Mouse (Mus musculus) liver, postnatal 0 days (tissue): Measurements from ENCODE around the gene Bcdin3d. TPM values are rescaled to one million over a fixed set of nuclear protein-coding genes. Genes with fewer than 3 reads are reported as not detected.

Experiments
- ATAC-seq: fragments of 200-750 bp; cut with Nextera tagmentation; 2 replicates; pipeline ENCODE4 v1.8.0; 2017; ENCODE audit warnings: mild to moderate bottlenecking, moderate library complexity
- DNase-seq: peaks from one replicate; pipeline ENCODE4 v3.0.0-alpha.2; 2016
- H3K27ac ChIP-seq: fragments of 300-500 bp; sonication (generic); 2 replicates; pipeline ENCODE4 v1.5.1; 2014; ENCODE audit warnings: antibody characterized with exemption, moderate library complexity, mild to moderate bottlenecking, low read depth
- H3K27me3 ChIP-seq: fragments of 300-500 bp; sonication (generic); 2 replicates; pipeline ENCODE4 v1.6.1; 2014; ENCODE audit warnings: low read length, control low read depth, mixed read lengths; ENCODE audit not compliant: insufficient read depth
- H3K36me3 ChIP-seq: fragments of 300-500 bp; sonication (generic); replicated peaks from 2 replicates; pipeline ENCODE4 v1.6.1; 2014; ENCODE audit warnings: mild to moderate bottlenecking, control low read depth, low read length, moderate library complexity, mixed read lengths; ENCODE audit not compliant: insufficient read depth
- H3K4me1 ChIP-seq: fragments of 300-500 bp; sonication (generic); 2 replicates; pipeline ENCODE4 v1.6.1; 2014; ENCODE audit warnings: antibody characterized with exemption, mild to moderate bottlenecking, control low read depth; ENCODE audit not compliant: insufficient read depth
- H3K4me2 ChIP-seq: fragments of 300-500 bp; sonication (generic); 2 replicates; pipeline ENCODE4 v1.6.1; 2014; ENCODE audit warnings: low read depth, mild to moderate bottlenecking, low read length, moderate library complexity, mixed read lengths
- H3K4me3 ChIP-seq: fragments of 300-500 bp; sonication (generic); 2 replicates; pipeline ENCODE4 v1.5.1; 2014; ENCODE audit warnings: low read depth, low read length
- H3K9ac ChIP-seq: fragments of 300-500 bp; sonication (generic); replicated peaks from 2 replicates; pipeline ENCODE4 v1.6.1; 2014; ENCODE audit warnings: mild to moderate bottlenecking, moderate library complexity
- H3K9me3 ChIP-seq: fragments of 300-500 bp; sonication (generic); 2 replicates; pipeline ENCODE4 v1.6.1; 2016; ENCODE audit warnings: mild to moderate bottlenecking, control low read depth, low read length, mixed read lengths
- CTCF ChIP-seq: sonication (generic); IDR thresholded peaks from 2 replicates; pipeline ENCODE4 v1.5.1; 2016; ENCODE audit warnings: antibody characterized with exemption, low read depth
- EP300 ChIP-seq: IDR thresholded peaks from 2 replicates; pipeline ENCODE4 v1.6.1; 2016; ENCODE audit warnings: antibody characterized with exemption, low read depth, mild to moderate bottlenecking
- WGBS: fragments of 180-500 bp; shearing (Covaris S2); extraction: QIAGEN DNeasy Blood & Tissue Kit; methylation state at CpG from one replicate; pipeline ENCODE4 v1.1.7; 2014; ENCODE audit not compliant: insufficient replicate concordance; 5-methylcytosine and 5-hydroxymethylcytosine counted together
- polyA plus RNA-seq: library from polyadenylated mRNA; unstranded; fragments of >200 nt; fragmentation: Nextera tagmentation; extraction: Ambion mirVana; gene quantifications from 2 replicates; pipeline ENCODE4 v1.2.1, GENCODE M21; 2015

The Bcdin3d gene
- polyA plus RNA-seq, 1 experiment from 2014 or later = 4.9 TPM

GRCm38 (mm10) chr15:99430394-99430793, 44.1 kb downstream of the Bcdin3d start:
- Histone ChIP-seq H3K27me3 (no peaks in the 10 kb centered on the region), H3K9me3 (no peaks in the 10 kb centered on the region), H3K36me3 (no peaks in the 10 kb centered on the region; the same call in 1 of the 2 replicates), H3K27ac (no peak overlapping the region), H3K4me2 (no peak overlapping the region), H3K9ac (no peak overlapping the region), H3K4me1 (no peaks in the 10 kb centered on the region), H3K4me3 (no peak overlapping the region)
- ATAC-seq (no peak), DNase-seq (no peak)
- TF ChIP-seq EP300 = no peak
- peak; percentile 11; the same call in 1 of the 2 replicates for TF ChIP-seq CTCF
- WGBS = 63% methylated on average over 8 of the region's 8 CpGs

GRCm38 (mm10) chr15:99423884-99424283, 50.6 kb downstream of the Bcdin3d start:
- H3K4me3 ChIP-seq = no peak overlapping the region
- 85% methylated on average over 9 of the region's 9 CpGs for WGBS

DNA sequence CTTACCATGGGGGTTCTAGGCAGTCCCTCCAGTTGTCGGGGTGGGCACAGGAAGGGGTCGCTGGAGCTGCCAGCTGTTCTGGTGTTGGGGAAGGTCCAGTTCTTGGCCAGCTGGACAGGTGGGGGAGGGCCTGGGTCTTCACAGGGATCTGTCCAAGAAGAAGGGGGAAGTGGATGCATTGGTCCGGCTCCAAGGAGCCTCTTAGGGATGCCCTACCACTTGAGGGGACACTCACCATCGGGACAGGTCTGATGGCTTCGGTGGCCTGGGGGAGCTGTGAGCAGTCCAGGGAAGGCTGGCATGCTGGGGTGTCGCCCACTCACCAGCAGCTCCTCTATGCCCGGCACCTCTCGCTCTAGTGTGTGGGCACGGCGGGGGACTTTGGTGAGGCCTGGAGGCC, 51.4 kb downstream of the Bcdin3d start:
- TF ChIP-seq CTCF = no peak
- TF ChIP-seq EP300 = no peak
- WGBS = 92% methylated on average over 8 of the region's 10 CpGs
- ATAC-seq = no peak
- no peaks in the 10 kb centered on the region for H3K9me3 ChIP-seq
- H3K36me3 ChIP-seq = no peaks in the 10 kb centered on the region
- H3K4me2 ChIP-seq = no peak overlapping the region
- DNase-seq = no peak
- peaks cover 15% of the 10 kb centered on the region for H3K4me1 ChIP-seq
- no peak overlapping the region for H3K27ac ChIP-seq
- H3K4me3 ChIP-seq = no peak overlapping the region
- H3K27me3 ChIP-seq = no peaks in the 10 kb centered on the region
- H3K9ac ChIP-seq = no peak overlapping the region

More at GRCm38 (mm10) chr15:99423884-99424283, 50.6 kb downstream of the Bcdin3d start:
- ATAC-seq (no peak), DNase-seq (no peak)
- H3K9ac ChIP-seq = no peak overlapping the region
- no peaks in the 10 kb centered on the region for H3K27me3 ChIP-seq
- no peaks in the 10 kb centered on the region; the same call in 1 of the 2 replicates for H3K36me3 ChIP-seq
- H3K27ac ChIP-seq = no peak overlapping the region
- H3K4me1 ChIP-seq = peaks cover 15% of the 10 kb centered on the region
- no peak overlapping the region for H3K4me2 ChIP-seq
- TF ChIP-seq CTCF = no peak
- TF ChIP-seq EP300 = no peak
- H3K9me3 ChIP-seq = no peaks in the 10 kb centered on the region

- 91% methylated on average over 23 of the region's 23 CpGs for WGBS
Measured at GRCm38 (mm10) chr15:99422551-99422950, 52.0 kb downstream of the Bcdin3d start.

DNA sequence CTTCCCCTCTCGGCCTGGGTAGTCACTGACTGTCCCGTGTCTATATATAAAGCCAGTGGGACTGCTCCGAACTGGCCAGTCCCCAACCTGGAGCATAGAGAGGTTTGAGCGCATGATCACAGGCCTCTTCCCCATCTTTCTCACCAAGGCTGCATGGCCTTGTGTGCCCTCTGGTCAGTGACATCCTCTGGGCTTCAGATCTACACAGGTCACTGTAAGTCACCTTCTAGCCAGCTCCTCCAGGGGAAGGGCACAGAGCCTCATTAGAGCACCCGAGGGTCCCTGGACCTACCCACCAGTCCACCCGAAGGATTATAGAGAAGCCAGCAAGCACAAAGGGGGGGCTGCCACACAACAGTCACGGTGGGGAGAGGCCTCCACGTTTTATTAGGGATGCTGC, 52.9 kb downstream of the Bcdin3d start:
- WGBS = 73% methylated on average over 8 of the region's 8 CpGs
- TF ChIP-seq EP300 (no peak), CTCF (no peak)
- Histone ChIP-seq H3K9me3 (no peaks in the 10 kb centered on the region), H3K9ac (no peak overlapping the region), H3K4me1 (peaks cover 18% of the 10 kb centered on the region), H3K4me3 (no peak overlapping the region), H3K27ac (0 out of 2 replicates have a peak overlapping the region, but pooled peaks have one; percentile 57), H3K4me2 (no peak overlapping the region), H3K27me3 (no peaks in the 10 kb centered on the region), H3K36me3 (no peaks in the 10 kb centered on the region)
- no peak for DNase-seq
- ATAC-seq = no peak

More at GRCm38 (mm10) chr15:99422551-99422950, 52.0 kb downstream of the Bcdin3d start:
- ATAC-seq (no peak), DNase-seq (no peak)
- Histone ChIP-seq H3K36me3 (no peaks in the 10 kb centered on the region), H3K27ac (no peak overlapping the region), H3K27me3 (no peaks in the 10 kb centered on the region), H3K4me3 (no peak overlapping the region), H3K4me1 (peaks cover 15% of the 10 kb centered on the region), H3K9me3 (no peaks in the 10 kb centered on the region), H3K9ac (no peak overlapping the region), H3K4me2 (no peak overlapping the region)
- TF ChIP-seq CTCF (no peak), EP300 (no peak)

DNA sequence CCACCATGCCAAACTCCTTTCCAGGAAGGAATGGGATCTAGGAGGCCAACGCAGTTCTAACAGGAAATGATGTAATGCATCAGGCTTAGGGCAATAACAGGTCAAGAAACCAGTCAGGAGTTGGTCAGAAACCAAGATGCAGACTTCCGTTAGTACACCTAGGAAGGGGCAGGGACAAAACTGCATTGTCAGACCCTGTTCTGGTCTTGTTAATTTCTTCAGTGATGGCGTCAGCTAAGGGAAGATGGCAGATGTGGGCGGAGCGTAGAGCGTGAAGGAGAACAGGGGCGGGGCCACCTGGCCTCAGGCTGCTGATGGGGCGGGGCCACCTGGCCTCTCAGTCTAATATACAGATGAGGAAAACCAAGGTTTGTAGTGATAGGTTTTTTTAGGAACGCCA, 53.4 kb downstream of the Bcdin3d start:
- Histone ChIP-seq H3K4me1 (peaks cover 19% of the 10 kb centered on the region), H3K9ac (no peak overlapping the region), H3K4me3 (no peak overlapping the region), H3K9me3 (no peaks in the 10 kb centered on the region), H3K27me3 (no peaks in the 10 kb centered on the region), H3K4me2 (peak overlapping the region; percentile 58), H3K36me3 (no peaks in the 10 kb centered on the region), H3K27ac (peak overlapping the region; percentile 57)
- peak; percentile 64 for DNase-seq
- WGBS = 59% methylated on average over 9 of the region's 9 CpGs
- peak; percentile 44 for ATAC-seq
- TF ChIP-seq CTCF = no peak
- no peak for TF ChIP-seq EP300

DNA sequence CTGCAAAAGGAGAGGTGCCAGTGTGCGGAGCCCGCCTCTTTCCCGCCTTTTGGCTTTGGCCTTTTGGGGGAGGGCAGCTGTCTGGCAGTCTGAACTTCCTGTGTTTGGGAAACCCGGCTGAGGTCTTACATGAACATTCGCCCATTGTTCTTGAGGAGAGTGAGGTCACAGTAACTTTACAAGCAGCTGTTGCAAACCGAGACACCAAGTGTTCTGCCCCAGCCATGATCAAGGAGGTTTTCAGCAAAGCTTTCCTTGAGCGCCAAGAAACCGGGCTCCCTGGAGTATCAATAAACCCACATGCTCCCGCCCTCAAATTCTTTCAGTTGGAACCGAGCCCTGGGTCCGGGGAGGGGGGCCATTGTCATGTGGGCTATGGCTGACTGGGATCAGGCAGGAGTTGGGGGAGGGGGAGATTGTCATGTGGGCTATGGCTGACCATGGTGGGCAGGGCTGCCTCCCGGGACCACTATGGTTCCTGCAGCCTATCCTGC, 54.0 kb downstream of the Bcdin3d start:
- H3K36me3 ChIP-seq = no peaks in the 10 kb centered on the region
- peaks cover 21% of the 10 kb centered on the region for H3K4me1 ChIP-seq
- peak overlapping the region; percentile 57 for H3K27ac ChIP-seq
- 0 out of 2 replicates have a peak overlapping the region, but pooled peaks have one; percentile 10 for H3K4me3 ChIP-seq
- H3K9ac ChIP-seq = no peak overlapping the region
- H3K9me3 ChIP-seq = no peaks in the 10 kb centered on the region
- H3K4me2 ChIP-seq = peak overlapping the region; percentile 58
- no peaks in the 10 kb centered on the region for H3K27me3 ChIP-seq
- peak; percentile 42 for DNase-seq
- 12% methylated on average over 12 of the region's 12 CpGs for WGBS
- no peak for TF ChIP-seq EP300
- TF ChIP-seq CTCF = no peak
- ATAC-seq = no peak
